9 mouse cellular contexts compared by ENCODE assay signal in the genomic region with DNA sequence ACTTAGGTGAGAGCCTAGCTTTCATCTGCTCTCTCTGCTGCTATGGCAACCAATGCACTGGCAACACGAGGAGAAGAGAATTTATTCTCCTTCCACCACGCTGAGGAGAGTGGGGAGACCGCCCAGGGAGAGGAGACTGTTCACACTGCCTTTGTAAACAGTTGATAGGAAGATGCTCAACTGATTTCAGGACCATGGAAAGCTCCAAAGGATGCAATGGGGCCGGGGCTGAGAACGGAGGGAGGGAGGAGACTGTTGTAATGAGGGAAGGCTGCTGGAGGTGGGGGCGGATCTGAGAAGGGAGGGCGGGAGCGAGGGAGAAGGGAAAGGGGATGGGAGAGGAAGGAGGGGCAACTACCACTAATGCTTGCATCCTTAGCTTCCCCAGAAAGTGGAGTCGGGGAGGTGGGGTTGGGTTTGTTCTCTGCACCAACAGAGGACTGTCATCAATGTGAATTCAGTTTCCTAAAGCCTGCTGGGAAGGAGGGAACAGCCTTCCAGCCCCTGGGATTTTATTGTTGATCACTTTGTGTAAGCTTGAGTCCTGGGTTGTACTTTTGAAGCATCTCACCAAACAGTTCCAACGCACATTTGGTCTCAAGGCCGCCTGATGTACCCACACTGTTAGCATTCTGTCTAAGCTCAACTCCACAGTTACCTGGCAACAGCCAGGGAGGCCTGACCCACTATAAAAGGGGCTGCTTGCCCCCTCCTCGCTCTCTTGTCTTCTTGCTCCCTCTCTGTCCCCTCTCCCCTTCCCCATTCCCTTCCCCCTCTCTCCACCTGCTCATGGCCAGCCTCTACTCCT. TPM values are rescaled to one million over a fixed set of nuclear protein-coding genes. Genes with fewer than 3 reads are reported as not detected.
DNase-seq lines count a peak whose midpoint lies in the region; ATAC-seq and TF ChIP-seq lines count a peak whose summit lies in the region.
"Had no signal": no experiment of that assay in that cellular context is flagged by ENCODE, and none has a peak within 500 bp of the region (broad histone marks: within the 10 kb centered on the region; RNA-seq: fewer than 3 reads in every experiment).

No protein-coding gene starts in this region.

- H3K27ac ChIP-seq in kidney, embryonic 16.5 days (ENCODE audit: low read length): no peak overlapping the region
- peak overlapping the region; percentile 82 for H3K27ac ChIP-seq in forebrain, embryonic 14.5 days (ENCODE audit: low read depth, low read length)
- H3K27ac ChIP-seq: limb, embryonic 15.5 days had no signal

- no peaks in the 10 kb centered on the region for H3K36me3 ChIP-seq in kidney, embryonic 16.5 days (ENCODE audit: insufficient read depth, low read length)
- H3K36me3 ChIP-seq in forebrain, embryonic 14.5 days (ENCODE audit: control insufficient read depth, insufficient read depth, low read length): no peaks in the 10 kb centered on the region
- no peaks in the 10 kb centered on the region for H3K36me3 ChIP-seq in myocyte (ENCODE audit: control insufficient read depth, insufficient read depth)
- H3K36me3 ChIP-seq: limb, embryonic 15.5 days had no signal

- H3K4me2 ChIP-seq in kidney, embryonic 16.5 days (replicated peaks; ENCODE audit: low read depth, low read length): no peak overlapping the region
- H3K4me2 ChIP-seq in forebrain, embryonic 14.5 days (ENCODE audit: low read length): peak overlapping the region; percentile 0; the same call in 1 of the 2 replicates
- H3K4me2 ChIP-seq in myocyte (ENCODE audit: low read depth): no peak overlapping the region
- H3K4me2 ChIP-seq: limb, embryonic 15.5 days had no signal

- no peaks in the 10 kb centered on the region for H3K9me3 ChIP-seq in kidney, embryonic 16.5 days (ENCODE audit: low read length)
- H3K9me3 ChIP-seq in forebrain, embryonic 14.5 days (replicated peaks; ENCODE audit: control insufficient read depth, low read length): no peaks in the 10 kb centered on the region
- H3K9me3 ChIP-seq: limb, embryonic 15.5 days had no signal

- no peak for TF ChIP-seq POLR2A in myocyte (IDR thresholded peaks at IDR 0.05; ENCODE audit: insufficient read length, low read depth)

- 6% methylated on average over 12 of the region's 12 CpGs for WGBS in kidney, embryonic 16.5 days
- WGBS in forebrain, embryonic 14.5 days: 6% methylated on average over 11 of the region's 12 CpGs

- H3ac ChIP-seq in myocyte (ENCODE audit: control insufficient read depth, insufficient read length): no peak overlapping the region

- 0 out of 2 replicates have a peak, but pooled peaks have one; percentile 65 for ATAC-seq in kidney, embryonic 16.5 days (ENCODE audit: low FRiP score, low TSS enrichment)
- ATAC-seq in forebrain, embryonic 14.5 days: peak; percentile 83

- no peaks in the 10 kb centered on the region for H3K4me1 ChIP-seq in kidney, embryonic 16.5 days (ENCODE audit: insufficient read depth, low read length)
- peaks cover 16% of the 10 kb centered on the region for H3K4me1 ChIP-seq in forebrain, embryonic 14.5 days (ENCODE audit: control insufficient read depth, insufficient read depth, low read length)

- no peak overlapping the region for H3K4me3 ChIP-seq in kidney, embryonic 16.5 days (ENCODE audit: low read length)
- no peak overlapping the region for H3K4me3 ChIP-seq in forebrain, embryonic 14.5 days (ENCODE audit: low read depth, low read length)
- H3K4me3 ChIP-seq in myocyte: no peak overlapping the region
- H3K4me3 ChIP-seq: limb, embryonic 15.5 days had no signal

- H3K79me2 ChIP-seq in myocyte (ENCODE audit: control insufficient read depth, insufficient read depth): no peaks in the 10 kb centered on the region

- H3K27me3 ChIP-seq in kidney, embryonic 16.5 days (ENCODE audit: insufficient read depth, low read length): no peaks in the 10 kb centered on the region
- H3K27me3 ChIP-seq in forebrain, embryonic 14.5 days (replicated peaks; ENCODE audit: control insufficient read depth, insufficient read depth, low read length): no peaks in the 10 kb centered on the region
- peaks cover 11% of the 10 kb centered on the region for H3K27me3 ChIP-seq in myocyte (ENCODE audit: control insufficient read depth, insufficient read depth, insufficient read length)
- H3K27me3 ChIP-seq: limb, embryonic 15.5 days had no signal

- no peak for DNase-seq in kidney, adult 18-20 months
- DNase-seq in ZHBTc4 (ENCODE audit: low read depth, low spot score): peak; percentile 94
- peak; percentile 90 for DNase-seq in forebrain, embryonic 14.5 days (ENCODE audit: low spot score)
- DNase-seq in layer of hippocampus, postnatal 14 days (ENCODE audit: low spot score in 2 of 2): peak; percentile 57 to 72
- no peak for DNase-seq in spleen, postnatal 4 days (ENCODE audit: low spot score in 2 of 2)
- no peak for DNase-seq in cerebellum, adult 9-10 months

- no peak overlapping the region for H3K9ac ChIP-seq in kidney, embryonic 16.5 days (replicated peaks; ENCODE audit: low read length)
- no peak overlapping the region; the same call in 1 of the 2 replicates for H3K9ac ChIP-seq in forebrain, embryonic 14.5 days (ENCODE audit: low read length)
- H3K9ac ChIP-seq: limb, embryonic 15.5 days had no signal

TF ChIP-seq in myocyte, 11 proteins besides CTCF, POLR2A, EP300 and RAD21:
- no peak for TF ChIP-seq SRF (IDR thresholded peaks at IDR 0.05; ENCODE audit: control insufficient read depth, insufficient read length, low read depth)
- TF ChIP-seq MYOG (IDR thresholded peaks at IDR 0.05; ENCODE audit: control insufficient read depth in 1 of 3, insufficient read depth in 1 of 3, insufficient read length in 2 of 3, low read depth in 2 of 3): no peak
- no peak for TF ChIP-seq CEBPB (IDR thresholded peaks at IDR 0.05; ENCODE audit: insufficient read depth, poor library complexity, severe bottlenecking)
- peak; percentile 71 for TF ChIP-seq REST (IDR thresholded peaks at IDR 0.05; ENCODE audit: insufficient read depth, insufficient read length)
TF ChIP-seq in myocyte: peak in this region for 1.

RNA-seq across cellular contexts. Expression of a gene that starts 7.8 kb away (rescaled TPM):
- not detected in 2 replicates for polyA plus RNA-seq in kidney, embryonic 16.5 days (2015; fragmentation: Nextera tagmentation; extraction: Ambion mirVana)
- not detected in 2 replicates for polyA plus RNA-seq in forebrain, embryonic 14.5 days (2014; fragmentation: Nextera tagmentation; extraction: Ambion mirVana)
- not detected for total RNA-seq in layer of hippocampus, postnatal 14 days (2021)
- polyA plus RNA-seq in myocyte (2012; fragmentation: generic; extraction: Trizol): not detected
- polyA plus RNA-seq: limb, embryonic 15.5 days had no signal

RNA-seq across cellular contexts. Expression of a gene that starts 18.8 kb away (rescaled TPM):
- 6.1 and 7.0 TPM in 2 replicates for polyA plus RNA-seq in kidney, embryonic 16.5 days (2015; fragmentation: Nextera tagmentation; extraction: Ambion mirVana)
- polyA plus RNA-seq in forebrain, embryonic 14.5 days (2014; fragmentation: Nextera tagmentation; extraction: Ambion mirVana): 5.0 and 5.8 TPM in 2 replicates
- total RNA-seq in layer of hippocampus, postnatal 14 days (2021): 10 to 100 TPM in 1 of 2 experiments, 1 to 10 TPM in 1; 9.6 to 12.0 TPM
- 5.0 TPM for polyA plus RNA-seq in myocyte (2012; fragmentation: generic; extraction: Trizol)

RNA-seq across cellular contexts. Expression of a gene that starts 55.5 kb away (rescaled TPM):
- polyA plus RNA-seq in kidney, embryonic 16.5 days (2015; fragmentation: Nextera tagmentation; extraction: Ambion mirVana): 54.8 and 62.4 TPM in 2 replicates
- polyA plus RNA-seq in forebrain, embryonic 14.5 days (2014; fragmentation: Nextera tagmentation; extraction: Ambion mirVana): 27.3 and 38.8 TPM in 2 replicates
- 10 to 100 TPM; 35.0 to 37.5 TPM for total RNA-seq in layer of hippocampus, postnatal 14 days (2021)
- polyA plus RNA-seq in myocyte (2012; fragmentation: generic; extraction: Trizol): 29.3 TPM

RNA-seq across cellular contexts. Expression of a gene that starts 55.8 kb away (rescaled TPM):
- 107 and 110 TPM in 2 replicates for polyA plus RNA-seq in kidney, embryonic 16.5 days (2015; fragmentation: Nextera tagmentation; extraction: Ambion mirVana)
- 101 TPM in 2 replicates for polyA plus RNA-seq in forebrain, embryonic 14.5 days (2014; fragmentation: Nextera tagmentation; extraction: Ambion mirVana)
- 10 to 100 TPM; 89.1 to 98.0 TPM for total RNA-seq in layer of hippocampus, postnatal 14 days (2021)
- 163 TPM for polyA plus RNA-seq in myocyte (2012; fragmentation: generic; extraction: Trizol)

Comparison
In these comparisons a context has a peak if more than half of its experiments do, and no peak if none do; other contexts are left out.
1. DNase-seq: peak in ZHBTc4 (single experiment), forebrain, embryonic 14.5 days (single experiment) and layer of hippocampus, postnatal 14 days (2 of 2); none in kidney, adult 18-20 months (single experiment), spleen, postnatal 4 days (0 of 2) and cerebellum, adult 9-10 months (single experiment).